Mouse (Mus musculus) gastrocnemius, postnatal 4 days (tissue): ENCODE measurements around the gene Alkbh6. TPM values are rescaled to one million over a fixed set of nuclear protein-coding genes. Genes with fewer than 3 reads are reported as not detected.

Experiments used
- DNase-seq, 2 experiments: peaks; one replicate each; pipeline ENCODE4 v3.0.0; 2021 to 2022; ENCODE audit warnings: low spot score in 2 of 2, mixed read lengths in 2 of 2
- total RNA-seq, 2 experiments: library from RNA; stranded (reverse); gene quantifications; 2 replicates each; pipeline ENCODE4 v1.2.3; 2021

Gene Alkbh6
- total RNA-seq, 2 experiments from 2014 or later: 25.0 to 26.5 TPM

GRCm38 (mm10) chr7:30326427-30326826, 17.9 kb downstream of the Alkbh6 start:
- no peak for DNase-seq

GRCm38 (mm10) chr7:30327140-30327539, 18.6 kb downstream of the Alkbh6 start:
- no peak for DNase-seq

GRCm38 (mm10) chr7:30328379-30328778, 19.9 kb downstream of the Alkbh6 start:
- no peak for DNase-seq

GRCm38 (mm10) chr7:30331887-30332286, 23.4 kb downstream of the Alkbh6 start:
- peak in 1 of 2 experiments; percentile 72 for DNase-seq

- no peak for DNase-seq
Measured at GRCm38 (mm10) chr7:30332622-30333259, 24.2 kb downstream of the Alkbh6 start.

GRCm38 (mm10) chr7:30333436-30333835, 24.9 kb downstream of the Alkbh6 start:
- DNase-seq: peak in 1 of 2 experiments; percentile 39

- DNase-seq: no peak
Measured at GRCm38 (mm10) chr7:30334563-30334962, 26.0 kb downstream of the Alkbh6 start.

- no peak for DNase-seq
Measured at GRCm38 (mm10) chr7:30335688-30336087, 27.2 kb downstream of the Alkbh6 start.

- peak; percentile 75 to 89 for DNase-seq
Measured at GRCm38 (mm10) chr7:30336384-30336783, 27.9 kb downstream of the Alkbh6 start.

GRCm38 (mm10) chr7:30339432-30340109, 31.1 kb downstream of the Alkbh6 start:
- no peak for DNase-seq

- DNase-seq: peak in 1 of 2 experiments; percentile 76
Measured at GRCm38 (mm10) chr7:30346635-30347379, 38.3 kb downstream of the Alkbh6 start.

GRCm38 (mm10) chr7:30347828-30348227, 39.3 kb downstream of the Alkbh6 start:
- DNase-seq: peak; percentile 51 to 62

- peak; percentile 51 to 68 for DNase-seq
Measured at GRCm38 (mm10) chr7:30353279-30353822, 44.8 kb downstream of the Alkbh6 start.

- DNase-seq: no peak
Measured at GRCm38 (mm10) chr7:30354059-30354458, 45.5 kb downstream of the Alkbh6 start.

GRCm38 (mm10) chr7:30358378-30359186, 50.1 kb downstream of the Alkbh6 start:
- no peak for DNase-seq

- DNase-seq: no peak
Measured at GRCm38 (mm10) chr7:30359276-30359865, 50.9 kb downstream of the Alkbh6 start.

- no peak for DNase-seq
Measured at GRCm38 (mm10) chr7:30360028-30360427, 51.5 kb downstream of the Alkbh6 start.

GRCm38 (mm10) chr7:30362652-30363343, 54.3 kb downstream of the Alkbh6 start, which contains the start of gene Lrfn3:
Lrfn3 (minus strand) TSS chr7:30362772.
- DNase-seq: peak in 1 of 2 experiments; percentile 39

GRCm38 (mm10) chr7:30363344-30363738, 54.8 kb downstream of the Alkbh6 start:
- no peak for DNase-seq
